Mouse (Mus musculus) MEL (cell line): ENCODE measurements at regions not wholly inside any gene's neighbourhood (a gene's known extent, or its start where the extent isn't known, plus 50 kb on each side); places are given as distances from the start of the nearest gene placed in this dataset.

Source experiments
- DNase-seq: peaks from one replicate; pipeline ENCODE4 v3.0.0; 2011; ENCODE audit warnings: low read depth, low spot score
- H3K27ac ChIP-seq: 2 replicates; pipeline ENCODE4 v1.5.1; 2012; ENCODE audit warnings: low read depth, mild to moderate bottlenecking, control low read depth, low read length, moderate library complexity; ENCODE audit not compliant: control insufficient read depth
- H3K27me3 ChIP-seq, 2 experiments: fragments of 150-350 bp in 1 of 2; sonication (generic) in 1 of 2; 2 replicates each; pipeline ENCODE4 v1.6.1; 2012; ENCODE audit warnings: low read length in 2 of 2, mild to moderate bottlenecking in 2 of 2, improper control_type of control experiment in 1 of 2, moderate library complexity in 1 of 2; ENCODE audit not compliant: insufficient read depth in 2 of 2, control insufficient read depth in 1 of 2
- H3K36me3 ChIP-seq, 2 experiments: 2 replicates each; pipeline ENCODE4 v1.6.1; 2012 to 2014; ENCODE audit warnings: low read length in 2 of 2, improper control_type of control experiment in 1 of 2, inconsistent platforms in 1 of 2, mild to moderate bottlenecking in 1 of 2; ENCODE audit not compliant: insufficient read depth in 2 of 2, control insufficient read depth in 1 of 2
- H3K4me1 ChIP-seq, 2 experiments: fragments of 150-350 bp in 1 of 2; sonication (generic) in 1 of 2; 2 replicates each; pipeline ENCODE4 v1.6.1; 2012; ENCODE audit warnings: low read length in 2 of 2, improper control_type of control experiment in 1 of 2, mild to moderate bottlenecking in 1 of 2; ENCODE audit not compliant: insufficient read depth in 2 of 2, control insufficient read depth in 1 of 2
- H3K4me3 ChIP-seq, 2 experiments: fragments of 150-350 bp in 1 of 2; sonication (generic) in 1 of 2; 2 replicates each; pipeline ENCODE4 v1.5.1; 2012; ENCODE audit warnings: low read depth in 2 of 2, low read length in 2 of 2, mild to moderate bottlenecking in 2 of 2, moderate library complexity in 2 of 2, control low read depth in 1 of 2, improper control_type of control experiment in 1 of 2; ENCODE audit not compliant: control insufficient read depth in 1 of 2, insufficient read depth in 1 of 2
- H3K79me2 ChIP-seq: 2 replicates; pipeline ENCODE4 v1.6.1; 2012; ENCODE audit warnings: mild to moderate bottlenecking, low read length, moderate library complexity; ENCODE audit not compliant: control insufficient read depth, poor library complexity, insufficient read depth
- H3K9ac ChIP-seq: 2 replicates; pipeline ENCODE4 v1.6.1; 2012; ENCODE audit warnings: low read depth, mild to moderate bottlenecking, control low read depth, low read length, moderate library complexity; ENCODE audit not compliant: control insufficient read depth, poor library complexity, severe bottlenecking
- H3K9me3 ChIP-seq: fragments of 150-350 bp; sonication (generic); replicated peaks from 2 replicates; pipeline ENCODE4 v1.6.1; 2012; ENCODE audit warnings: mild to moderate bottlenecking, low read length, improper control_type of control experiment, moderate library complexity; ENCODE audit not compliant: insufficient read depth
- GATA1 ChIP-seq: IDR thresholded peaks from 2 replicates; pipeline ENCODE4 v1.6.1; 2011; ENCODE audit warnings: low read depth, low read length, improper control_type of control experiment
- JUND ChIP-seq: IDR thresholded peaks from 2 replicates; pipeline ENCODE4 v1.6.1; 2011; ENCODE audit warnings: low read depth, mild to moderate bottlenecking, improper control_type of control experiment, low read length
- MAFK ChIP-seq: IDR thresholded peaks from 2 replicates; pipeline ENCODE4 v1.6.1; 2011; ENCODE audit warnings: low read depth, mild to moderate bottlenecking, low read length, improper control_type of control experiment, borderline replicate concordance
- MAX ChIP-seq: IDR thresholded peaks from 2 replicates; pipeline ENCODE4 v1.6.1; 2011; ENCODE audit warnings: low read length, improper control_type of control experiment
- MYC ChIP-seq: IDR thresholded peaks from 2 replicates; pipeline ENCODE4 v1.6.1; 2011; ENCODE audit warnings: low read depth, mild to moderate bottlenecking, low read length, improper control_type of control experiment, moderate library complexity
- POLR2AphosphoS2 ChIP-seq: IDR thresholded peaks from 2 replicates; pipeline ENCODE4 v1.6.1; 2011; ENCODE audit warnings: low read length, improper control_type of control experiment
- SMC3 ChIP-seq: IDR thresholded peaks from 2 replicates; pipeline ENCODE4 v1.6.1; 2011; ENCODE audit warnings: low read depth, low read length, improper control_type of control experiment
- TBP ChIP-seq: IDR thresholded peaks from 2 replicates; pipeline ENCODE4 v1.8.0; 2011; ENCODE audit warnings: low read depth, low read length, improper control_type of control experiment
- UBTF ChIP-seq: IDR thresholded peaks from 2 replicates; pipeline ENCODE4 v1.6.1; 2012; ENCODE audit warnings: low read depth, mild to moderate bottlenecking, inconsistent platforms, low read length, improper control_type of control experiment, moderate library complexity, borderline replicate concordance; ENCODE audit not compliant: insufficient read depth
- USF1 ChIP-seq: IDR thresholded peaks from 2 replicates; pipeline ENCODE4 v1.6.1; 2014; ENCODE audit warnings: low read depth, mild to moderate bottlenecking, inconsistent platforms, low read length, improper control_type of control experiment, moderate library complexity
- ZC3H11A ChIP-seq: IDR thresholded peaks from 2 replicates; pipeline ENCODE4 v1.6.1; 2012; ENCODE audit warnings: low read depth, mild to moderate bottlenecking, inconsistent platforms, low read length, improper control_type of control experiment
- ZMIZ1 ChIP-seq: IDR thresholded peaks from 2 replicates; pipeline ENCODE4 v1.6.1; 2012; ENCODE audit warnings: low read depth, mild to moderate bottlenecking, inconsistent platforms, low read length, improper control_type of control experiment, moderate library complexity
- ZNF384 ChIP-seq: IDR thresholded peaks from 2 replicates; pipeline ENCODE4 v1.6.1; 2012; ENCODE audit warnings: low read depth, mild to moderate bottlenecking, inconsistent platforms, low read length, improper control_type of control experiment

DNA sequence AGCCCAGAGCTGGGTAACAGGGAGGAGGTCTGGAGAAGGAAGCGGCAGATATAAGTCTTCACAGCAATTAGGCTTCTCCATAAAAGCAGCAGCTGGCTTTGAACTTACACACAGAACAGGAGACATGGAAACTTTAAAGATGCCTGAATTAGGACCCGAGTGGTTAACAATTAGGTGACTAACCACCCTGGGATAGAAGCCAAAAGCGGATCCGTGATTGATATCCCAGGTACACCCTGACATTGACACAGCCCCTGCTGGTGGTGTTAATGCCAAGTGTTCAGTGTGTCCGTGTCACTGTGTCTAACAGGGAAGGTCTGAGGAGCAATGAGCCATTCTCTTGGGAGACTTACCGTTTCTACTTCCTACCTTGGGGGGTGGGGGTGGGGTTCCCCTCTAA lies 92.9 kb upstream of the Klf14 start:
- TF ChIP-seq TBP = no peak
- TF ChIP-seq UBTF = no peak
- no peak for TF ChIP-seq ZC3H11A
- no peak for TF ChIP-seq ZNF384
- no peak for TF ChIP-seq MAFK
- TF ChIP-seq MYC = no peak
- no peak for TF ChIP-seq MAX
- no peak for TF ChIP-seq SMC3
- TF ChIP-seq JUND = no peak
- TF ChIP-seq ZMIZ1 = no peak
- H3K9me3 ChIP-seq = no peaks in the 10 kb centered on the region
- no peak overlapping the region for H3K27ac ChIP-seq
- H3K4me1 ChIP-seq = no peaks in the 10 kb centered on the region
- H3K27me3 ChIP-seq = peaks cover 0 to 2% of the 10 kb centered on the region in 2 experiments; a peak in 2 of 4 replicates
- no peak overlapping the region for H3K9ac ChIP-seq
- no peaks in the 10 kb centered on the region for H3K36me3 ChIP-seq
- no peak overlapping the region for H3K4me3 ChIP-seq
- no peaks in the 10 kb centered on the region for H3K79me2 ChIP-seq
- no peak for DNase-seq

DNA sequence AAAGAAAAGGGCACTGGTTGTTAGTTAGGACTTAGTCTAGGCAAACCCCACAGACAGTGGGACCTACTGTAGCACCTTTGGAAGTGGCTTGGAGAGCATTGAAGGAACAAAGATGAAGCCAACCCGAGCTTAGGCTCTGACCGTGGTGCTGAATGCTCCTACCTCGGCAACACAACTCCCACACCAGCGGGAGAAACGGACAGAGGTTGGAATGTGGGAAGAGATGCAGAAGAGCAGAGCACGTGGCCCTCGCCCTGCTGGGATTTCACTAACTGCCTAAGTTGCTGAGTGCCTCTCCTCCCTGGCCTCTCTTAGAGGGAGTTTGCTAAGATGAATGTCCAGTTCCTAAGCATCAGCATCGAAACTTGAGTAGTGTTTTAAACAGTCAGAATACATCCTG lies 94.1 kb upstream of the Klf14 start:
- H3K27ac ChIP-seq = no peak overlapping the region
- DNase-seq = peak; percentile 37
- H3K79me2 ChIP-seq = no peaks in the 10 kb centered on the region
- H3K9ac ChIP-seq = no peak overlapping the region
- H3K4me3 ChIP-seq = no peak overlapping the region
- no peaks in the 10 kb centered on the region for H3K4me1 ChIP-seq
- TF ChIP-seq MAFK (no peak), USF1 (no peak), GATA1 (no peak)
- H3K27me3 ChIP-seq = peaks cover 0 to 2% of the 10 kb centered on the region in 2 experiments; a peak in 2 of 4 replicates
- no peaks in the 10 kb centered on the region for H3K36me3 ChIP-seq
- H3K9me3 ChIP-seq = no peaks in the 10 kb centered on the region

DNA sequence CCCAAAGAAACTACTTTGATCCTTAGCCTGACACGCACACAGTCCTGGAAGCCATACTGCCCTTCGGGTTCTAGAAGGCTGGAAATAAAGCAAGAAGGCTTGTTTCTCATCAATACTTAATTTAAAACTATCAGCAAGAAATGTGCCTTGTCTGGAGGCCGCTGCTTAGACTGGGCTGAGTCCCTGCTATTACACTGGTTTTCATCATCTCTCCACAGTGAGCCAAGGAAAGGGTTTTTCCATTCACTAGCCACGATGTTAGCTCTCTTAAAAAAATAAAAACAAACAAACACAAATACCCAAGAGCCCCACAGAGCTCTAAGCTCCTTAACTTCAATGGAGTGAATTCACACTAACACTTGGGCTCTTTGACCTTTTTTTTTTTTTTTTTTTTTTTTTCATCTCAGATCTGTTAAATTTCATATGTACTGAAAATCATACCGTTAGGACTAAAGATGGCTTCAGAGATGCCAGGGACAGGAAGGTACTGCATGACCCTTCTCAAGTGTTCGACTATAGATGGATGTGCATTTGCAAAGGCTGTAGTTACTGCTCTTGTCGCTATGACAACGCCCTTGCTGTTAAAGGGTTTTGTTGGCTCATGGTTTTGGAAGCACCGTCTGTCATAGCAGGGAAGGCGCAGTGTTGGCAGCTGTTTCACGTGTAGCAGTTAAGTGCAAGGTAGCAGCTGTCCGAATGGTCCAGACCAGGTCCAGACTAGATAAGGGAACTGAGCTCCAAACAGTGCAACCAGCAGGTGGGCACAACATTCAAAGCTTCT lies 98.1 kb upstream of the Klf14 start:
- no peak for DNase-seq
- H3K36me3 ChIP-seq = peaks cover 0 to 6% of the 10 kb centered on the region in 2 experiments; a peak in 2 of 4 replicates
- no peak overlapping the region for H3K27ac ChIP-seq

More for the DNA sequence above, 98.1 kb upstream of the Klf14 start:
- H3K4me1 ChIP-seq = no peaks in the 10 kb centered on the region
- H3K9ac ChIP-seq = no peak overlapping the region
- TF ChIP-seq MAFK = no peak
- peak; percentile 41; the same call in 1 of the 2 replicates for TF ChIP-seq ZNF384
- 0 out of 2 replicates have a peak, but pooled peaks have one; percentile 8 for TF ChIP-seq POLR2AphosphoS2
- H3K79me2 ChIP-seq = no peaks in the 10 kb centered on the region
- H3K4me3 ChIP-seq = no peak overlapping the region
- no peaks in the 10 kb centered on the region for H3K9me3 ChIP-seq
- H3K27me3 ChIP-seq = no peaks in the 10 kb centered on the region
